Mouse (Mus musculus) thymus, adult 2 months (tissue): ENCODE data around the gene Slc9a2. TPM values are rescaled to one million over a fixed set of nuclear protein-coding genes. Genes with fewer than 3 reads are reported as not detected.

Source experiments
- DNase-seq: peaks from one replicate; pipeline ENCODE4 v3.0.0; 2021
- H3K27ac ChIP-seq: fragments of 200-500 bp; 2 replicates; pipeline ENCODE4 v1.5.1; 2012; ENCODE audit warnings: low read length, control low read depth; ENCODE audit not compliant: control insufficient read depth, insufficient read depth
- H3K27me3 ChIP-seq: fragments of 200-500 bp; 2 replicates; pipeline ENCODE4 v1.6.1; 2012; ENCODE audit warnings: mild to moderate bottlenecking, low read length, moderate library complexity, mixed read lengths; ENCODE audit not compliant: control insufficient read depth, insufficient read depth
- H3K36me3 ChIP-seq: fragments of 200-500 bp; 2 replicates; pipeline ENCODE4 v1.6.1; 2012; ENCODE audit warnings: mild to moderate bottlenecking, low read length, moderate library complexity; ENCODE audit not compliant: control insufficient read depth, insufficient read depth
- H3K4me1 ChIP-seq: fragments of 200-500 bp; replicated peaks from 2 replicates; pipeline ENCODE4 v1.6.1; 2012; ENCODE audit warnings: low read length; ENCODE audit not compliant: control insufficient read depth, insufficient read depth
- H3K4me3 ChIP-seq: fragments of 200-500 bp; 2 replicates; pipeline ENCODE4 v1.5.1; 2012; ENCODE audit warnings: mild to moderate bottlenecking, low read length, control low read depth, moderate library complexity; ENCODE audit not compliant: control insufficient read depth, insufficient read depth
- CTCF ChIP-seq: fragments of 200-500 bp; IDR thresholded peaks from 2 replicates; pipeline ENCODE4 v1.5.1; 2012; ENCODE audit warnings: mild to moderate bottlenecking, control low read depth, low read length, moderate library complexity, borderline replicate concordance; ENCODE audit not compliant: control insufficient read depth, poor library complexity, insufficient read depth; ENCODE audit errors: extremely low read depth
- POLR2A ChIP-seq: fragments of 200-500 bp; IDR thresholded peaks from 2 replicates; pipeline ENCODE4 v1.6.1; 2012; ENCODE audit warnings: mild to moderate bottlenecking, low read length, control low read depth, moderate library complexity; ENCODE audit not compliant: control insufficient read depth, poor library complexity, insufficient read depth; ENCODE audit errors: extremely low read depth
- WGBS: fragments of 180-500 bp; shearing (Covaris S2); methylation state at CpG from one replicate; pipeline ENCODE4 v1.1.7; 2018; 5-methylcytosine and 5-hydroxymethylcytosine counted together
- polyA plus RNA-seq: library from polyadenylated mRNA; depleted of rRNA; stranded (reverse); fragments of >200 nt; gene quantifications from 2 replicates; pipeline ENCODE4 v1.2.3, GENCODE M21; 2012; rRNA removed

Gene Slc9a2
- 7.0 and 7.8 TPM in 2 replicates for polyA plus RNA-seq

GRCm38 (mm10) chr1:40680067-40680867 lies at the start of gene Slc9a2:
Gene Slc9a2, plus strand, starts transcription at chr1:40680574.
- H3K27me3 ChIP-seq = peaks cover 13% of the 10 kb centered on the region; the same call in 1 of the 2 replicates
- 4% methylated on average over 25 of the region's 25 CpGs for WGBS
- DNase-seq = peak; percentile 2
- TF ChIP-seq POLR2A = no peak
- H3K4me1 ChIP-seq = peaks cover 14% of the 10 kb centered on the region
- H3K36me3 ChIP-seq = no peaks in the 10 kb centered on the region
- H3K4me3 ChIP-seq = peak within 1 kb of the TSS; percentile 57
- H3K27ac ChIP-seq = no peak within 1 kb of the TSS

GRCm38 (mm10) chr1:40632407-40633062 lies 47.8 kb upstream of the Slc9a2 start:
- H3K27me3 ChIP-seq = no peaks in the 10 kb centered on the region
- DNase-seq = no peak
- no peaks in the 10 kb centered on the region for H3K4me1 ChIP-seq
- no peaks in the 10 kb centered on the region for H3K36me3 ChIP-seq
- H3K4me3 ChIP-seq = no peak overlapping the region
- 77% methylated on average over 2 of the region's 2 CpGs for WGBS
- H3K27ac ChIP-seq = no peak overlapping the region
- no peak for TF ChIP-seq POLR2A
- TF ChIP-seq CTCF = no peak

GRCm38 (mm10) chr1:40634608-40635007 lies 45.8 kb upstream of the Slc9a2 start:
- no peaks in the 10 kb centered on the region for H3K4me1 ChIP-seq
- 82% methylated on average over 4 of the region's 4 CpGs for WGBS
- DNase-seq = no peak
- H3K36me3 ChIP-seq = no peaks in the 10 kb centered on the region
- no peak overlapping the region for H3K27ac ChIP-seq
- TF ChIP-seq CTCF (no peak), POLR2A (no peak)
- no peaks in the 10 kb centered on the region for H3K27me3 ChIP-seq
- H3K4me3 ChIP-seq = no peak overlapping the region

- no peak overlapping the region for H3K4me3 ChIP-seq
- DNase-seq = no peak
- no peak overlapping the region for H3K27ac ChIP-seq
- no peaks in the 10 kb centered on the region for H3K4me1 ChIP-seq
- WGBS = 81% methylated on average over 2 of the region's 2 CpGs
- H3K27me3 ChIP-seq = no peaks in the 10 kb centered on the region
- TF ChIP-seq POLR2A = no peak
- TF ChIP-seq CTCF = no peak
- no peaks in the 10 kb centered on the region for H3K36me3 ChIP-seq
Observed at GRCm38 (mm10) chr1:40648234-40648633, 32.1 kb upstream of the Slc9a2 start.

GRCm38 (mm10) chr1:40650803-40651497 lies 29.4 kb upstream of the Slc9a2 start:
- H3K4me1 ChIP-seq = no peaks in the 10 kb centered on the region
- no peaks in the 10 kb centered on the region for H3K36me3 ChIP-seq
- no peak for DNase-seq
- H3K4me3 ChIP-seq = no peak overlapping the region
- WGBS = 64% methylated on average over 6 of the region's 6 CpGs
- TF ChIP-seq CTCF (no peak), POLR2A (no peak)
- no peaks in the 10 kb centered on the region for H3K27me3 ChIP-seq
- no peak overlapping the region for H3K27ac ChIP-seq

GRCm38 (mm10) chr1:40657035-40657434 lies 23.3 kb upstream of the Slc9a2 start:
- Histone ChIP-seq H3K27me3 (no peaks in the 10 kb centered on the region), H3K4me3 (no peak overlapping the region), H3K27ac (no peak overlapping the region), H3K4me1 (no peaks in the 10 kb centered on the region), H3K36me3 (no peaks in the 10 kb centered on the region)
- WGBS = 87% methylated on average over 4 of the region's 4 CpGs
- no peak for DNase-seq
- TF ChIP-seq CTCF (no peak), POLR2A (no peak)
